Mouse (Mus musculus): ENCODE results near the gene Gm17727.

- no peak for TF ChIP-seq CTCF (IDR thresholded peaks at IDR 0.05; ENCODE audit: extremely low read depth, insufficient read depth, insufficient read length, insufficient replicate concordance)
- no peak for TF ChIP-seq POLR2A (IDR thresholded peaks at IDR 0.05; ENCODE audit: low read depth, low read length)
These were observed 12.1 kb upstream of the Gm17727 start, which contains the start of the genes Gm27235 and D730048I06Rik for GRCm38 (mm10) chr9:35790001-35790400.

All from spleen, adult 2 months (tissue).